ENCODE assay signal across 24 mouse cellular contexts in genomic region chr2:93944855-93945254, GRCm38 (mm10). TPM values are rescaled to one million over a fixed set of nuclear protein-coding genes. Genes with fewer than 3 reads are reported as not detected.
DNase-seq lines count a peak whose midpoint lies in the region; ATAC-seq and TF ChIP-seq lines count a peak whose summit lies in the region.
"Had no signal": no experiment of that assay in that cellular context is flagged by ENCODE, and none has a peak within 500 bp of the region (broad histone marks: within the 10 kb centered on the region; RNA-seq: fewer than 3 reads in every experiment).

No protein-coding gene starts in this region.

- no peak for ATAC-seq in kidney, embryonic 15.5 days (replicated peaks; ENCODE audit: low FRiP score)
- peak; percentile 52 for ATAC-seq in kidney, postnatal 0 days (replicated peaks; ENCODE audit: low FRiP score, low read depth)
- no peak for ATAC-seq in kidney, embryonic 16.5 days (ENCODE audit: low FRiP score, low TSS enrichment)
- ATAC-seq in kidney, embryonic 14.5 days (ENCODE audit: low FRiP score, low TSS enrichment) = no peak
- ATAC-seq: activated CD4-positive, CD25-positive, alpha-beta regulatory T cell, adult 4 months; CD4-positive, CD25-positive, alpha-beta regulatory T cell, adult 4 months; Patski had no signal

- no peaks in the 10 kb centered on the region for H3K27me3 ChIP-seq in kidney, embryonic 15.5 days
- no peaks in the 10 kb centered on the region for H3K27me3 ChIP-seq in kidney, postnatal 0 days (ENCODE audit: insufficient read depth, low read length)
- H3K27me3 ChIP-seq in kidney, embryonic 16.5 days (ENCODE audit: insufficient read depth, low read length) = no peaks in the 10 kb centered on the region
- H3K27me3 ChIP-seq in kidney, embryonic 14.5 days (ENCODE audit: control insufficient read depth, insufficient read depth, low read length) = no peaks in the 10 kb centered on the region
- H3K27me3 ChIP-seq: CH12.LX had no signal

- 0 out of 2 replicates have a peak, but pooled peaks cover 3% of the 10 kb centered on the region for H3K9me3 ChIP-seq in kidney, embryonic 15.5 days (replicated peaks)
- no peaks in the 10 kb centered on the region for H3K9me3 ChIP-seq in kidney, postnatal 0 days (replicated peaks; ENCODE audit: low read length)
- H3K9me3 ChIP-seq in kidney, embryonic 16.5 days (ENCODE audit: low read length) = peaks cover 6% of the 10 kb centered on the region
- H3K9me3 ChIP-seq in kidney, embryonic 14.5 days (ENCODE audit: control insufficient read depth, low read length) = peaks cover 5% of the 10 kb centered on the region; the same call in 1 of the 2 replicates
- H3K9me3 ChIP-seq: G1E had no signal

- H3K4me2 ChIP-seq in kidney, embryonic 15.5 days = no peak overlapping the region
- no peak overlapping the region for H3K4me2 ChIP-seq in kidney, postnatal 0 days (ENCODE audit: low read length)
- H3K4me2 ChIP-seq in kidney, embryonic 16.5 days (replicated peaks; ENCODE audit: low read depth, low read length) = no peak overlapping the region
- H3K4me2 ChIP-seq in kidney, embryonic 14.5 days (replicated peaks; ENCODE audit: low read depth, low read length) = no peak overlapping the region

- 0 out of 2 replicates have a peak overlapping the region, but pooled peaks have one; percentile 7 for H3K27ac ChIP-seq in kidney, embryonic 15.5 days
- no peak overlapping the region for H3K27ac ChIP-seq in kidney, postnatal 0 days
- no peak overlapping the region for H3K27ac ChIP-seq in kidney, embryonic 16.5 days (ENCODE audit: low read length)
- H3K27ac ChIP-seq in kidney, embryonic 14.5 days (ENCODE audit: low read depth, low read length) = no peak overlapping the region

- H3K4me3 ChIP-seq in kidney, embryonic 15.5 days (replicated peaks) = no peak overlapping the region
- no peak overlapping the region for H3K4me3 ChIP-seq in kidney, postnatal 0 days (replicated peaks; ENCODE audit: low read depth, low read length)
- H3K4me3 ChIP-seq in kidney, embryonic 16.5 days (ENCODE audit: low read length) = no peak overlapping the region
- H3K4me3 ChIP-seq in kidney, embryonic 14.5 days (ENCODE audit: low read length) = no peak overlapping the region

- no peaks in the 10 kb centered on the region for H3K36me3 ChIP-seq in kidney, embryonic 15.5 days
- no peaks in the 10 kb centered on the region for H3K36me3 ChIP-seq in kidney, postnatal 0 days (ENCODE audit: insufficient read depth, low read length)
- H3K36me3 ChIP-seq in kidney, embryonic 16.5 days (ENCODE audit: insufficient read depth, low read length) = no peaks in the 10 kb centered on the region
- H3K36me3 ChIP-seq in kidney, embryonic 14.5 days (ENCODE audit: control insufficient read depth, insufficient read depth, low read length) = no peaks in the 10 kb centered on the region
- H3K36me3 ChIP-seq: G1E had no signal

- H3K4me1 ChIP-seq in kidney, embryonic 15.5 days = 0 out of 2 replicates have a peak, but pooled peaks cover 2% of the 10 kb centered on the region
- H3K4me1 ChIP-seq in kidney, postnatal 0 days (replicated peaks; ENCODE audit: insufficient read depth, low read length) = no peaks in the 10 kb centered on the region
- H3K4me1 ChIP-seq in kidney, embryonic 16.5 days (ENCODE audit: insufficient read depth, low read length) = peaks cover 7% of the 10 kb centered on the region
- no peaks in the 10 kb centered on the region for H3K4me1 ChIP-seq in kidney, embryonic 14.5 days (ENCODE audit: control insufficient read depth, insufficient read depth, low read length)

- H3K9ac ChIP-seq in kidney, embryonic 15.5 days = no peak overlapping the region
- H3K9ac ChIP-seq in kidney, postnatal 0 days (ENCODE audit: low read depth, low read length) = no peak overlapping the region
- no peak overlapping the region for H3K9ac ChIP-seq in kidney, embryonic 16.5 days (replicated peaks; ENCODE audit: low read length)
- no peak overlapping the region for H3K9ac ChIP-seq in kidney, embryonic 14.5 days (ENCODE audit: low read depth, low read length)

- TF ChIP-seq CTCF in kidney, postnatal 0 days (IDR thresholded peaks at IDR 0.05; ENCODE audit: low read depth) = no peak

- 74% methylated on average over 4 of the region's 4 CpGs for WGBS in kidney, embryonic 15.5 days
- 63% methylated on average over 4 of the region's 4 CpGs for WGBS in kidney, postnatal 0 days
- 71% methylated on average over 4 of the region's 4 CpGs for WGBS in kidney, embryonic 16.5 days
- 76% methylated on average over 4 of the region's 4 CpGs for WGBS in kidney, embryonic 14.5 days

- DNase-seq in kidney, adult 9 months = no peak
- peak; percentile 67 for DNase-seq in kidney, postnatal 0 days (ENCODE audit: low spot score)
- peak; percentile 37 for DNase-seq in kidney, postnatal 10 days
- peak; percentile 41 to 55 for DNase-seq in kidney, postnatal 4 days
- DNase-seq in kidney, adult 18-20 months = no peak
- DNase-seq: adrenal gland, adult 2 months; adrenal gland, adult 8-10 months; adrenal gland, postnatal 10 days; adrenal gland, postnatal 14 days; adrenal gland, postnatal 25 days; adrenal gland, postnatal 36 days; B cell, adult 2 months; cerebellum, adult 11 months; cerebellum, adult 11-12 months had no signal

RNA-seq across cellular contexts. Expression of gene Gm13889, which starts 12.1 kb away (rescaled TPM):
- 9.2 and 11.1 TPM in 2 replicates for polyA plus RNA-seq in kidney, embryonic 15.5 days (2015; fragmentation: Nextera tagmentation; extraction: Ambion mirVana)
- 22.2 and 24.8 TPM in 2 replicates for polyA plus RNA-seq in kidney, postnatal 0 days (2015; fragmentation: Nextera tagmentation; extraction: Ambion mirVana)
- polyA plus RNA-seq in kidney, embryonic 16.5 days (2015; fragmentation: Nextera tagmentation; extraction: Ambion mirVana) = 9.5 and 10.0 TPM in 2 replicates
- 12.0 and 12.4 TPM in 2 replicates for polyA plus RNA-seq in kidney, embryonic 14.5 days (2014; fragmentation: Nextera tagmentation; extraction: Ambion mirVana)
- polyA plus RNA-seq: activated CD4-positive, CD25-positive, alpha-beta regulatory T cell, adult 4 months; CD4-positive, CD25-positive, alpha-beta regulatory T cell, adult 4 months had no signal

RNA-seq across cellular contexts. Expression of gene Gm27027, which starts 51.3 kb away (rescaled TPM):
- polyA plus RNA-seq in kidney, embryonic 15.5 days (2015; fragmentation: Nextera tagmentation; extraction: Ambion mirVana) = not detected in 2 replicates
- not detected in 2 replicates for polyA plus RNA-seq in kidney, postnatal 0 days (2015; fragmentation: Nextera tagmentation; extraction: Ambion mirVana)
- polyA plus RNA-seq in kidney, embryonic 16.5 days (2015; fragmentation: Nextera tagmentation; extraction: Ambion mirVana) = not detected in 2 replicates
- not detected in 2 replicates for polyA plus RNA-seq in kidney, embryonic 14.5 days (2014; fragmentation: Nextera tagmentation; extraction: Ambion mirVana)
- polyA plus RNA-seq: activated CD4-positive, CD25-positive, alpha-beta regulatory T cell, adult 4 months; adrenal gland, adult 2 months; brain, embryonic 14.5 days; C2C12; CD4-positive, CD25-positive, alpha-beta regulatory T cell, adult 4 months; G1E; Patski had no signal

Comparison
In these comparisons a context has a peak if more than half of its experiments do, and no peak if none do; other contexts are left out.
1. DNase-seq: peak in kidney, postnatal 0 days (single experiment), kidney, postnatal 10 days (single experiment) and kidney, postnatal 4 days (2 of 2); none in kidney, adult 9 months (single experiment) and kidney, adult 18-20 months (single experiment).